Mouse (Mus musculus): Measurements from ENCODE around the gene Rubcnl. TPM values are rescaled to one million over a fixed set of nuclear protein-coding genes. Genes with fewer than 3 reads are reported as not detected.

The Rubcnl gene
- total and polyA plus RNA-seq, 2 experiments from 2014 or later = 1.1 to 2.9 TPM

GRCm38 (mm10) chr14:74981016-74981415, 34.8 kb upstream of the Rubcnl start:
- H3K4me2 ChIP-seq (ENCODE audit: low read depth, low read length) = no peak overlapping the region
- no peak for TF ChIP-seq CTCF (IDR thresholded peaks at IDR 0.05; ENCODE audit: low read depth)
- TF ChIP-seq EP300 (IDR thresholded peaks at IDR 0.05; ENCODE audit: low read depth) = no peak
- no peak overlapping the region for H3K4me3 ChIP-seq (ENCODE audit: low read depth, low read length)
- no peaks in the 10 kb centered on the region for H3K4me1 ChIP-seq (ENCODE audit: control insufficient read depth, insufficient read depth)
- no peaks in the 10 kb centered on the region for H3K9me3 ChIP-seq (replicated peaks; ENCODE audit: control insufficient read depth, low read length)
- ATAC-seq (ENCODE audit: insufficient read depth, low read depth) (no peak), DNase-seq (ENCODE audit: low spot score) (no peak)
- H3K27ac ChIP-seq (ENCODE audit: low read depth) = no peak overlapping the region
- H3K9ac ChIP-seq (replicated peaks; ENCODE audit: low read depth, low read length) = no peak overlapping the region
- no peaks in the 10 kb centered on the region for H3K27me3 ChIP-seq (ENCODE audit: control insufficient read depth, insufficient read depth, low read length)
- H3K36me3 ChIP-seq (replicated peaks; ENCODE audit: control insufficient read depth, insufficient read depth, low read length) = no peaks in the 10 kb centered on the region
- WGBS = 81% methylated on average over 3 of the region's 3 CpGs

- DNase-seq (ENCODE audit: low spot score) (no peak), ATAC-seq (ENCODE audit: insufficient read depth, low read depth) (no peak)
- H3K27ac ChIP-seq (ENCODE audit: low read depth) = no peak overlapping the region
- no peak overlapping the region for H3K4me3 ChIP-seq (ENCODE audit: low read depth, low read length)
- H3K9ac ChIP-seq (replicated peaks; ENCODE audit: low read depth, low read length) = no peak overlapping the region
- no peaks in the 10 kb centered on the region for H3K36me3 ChIP-seq (replicated peaks; ENCODE audit: control insufficient read depth, insufficient read depth, low read length)
- H3K4me1 ChIP-seq (ENCODE audit: control insufficient read depth, insufficient read depth) = no peaks in the 10 kb centered on the region
- no peak overlapping the region for H3K4me2 ChIP-seq (ENCODE audit: low read depth, low read length)
- no peaks in the 10 kb centered on the region for H3K27me3 ChIP-seq (ENCODE audit: control insufficient read depth, insufficient read depth, low read length)
- no peaks in the 10 kb centered on the region for H3K9me3 ChIP-seq (replicated peaks; ENCODE audit: control insufficient read depth, low read length)
- TF ChIP-seq EP300 (IDR thresholded peaks at IDR 0.05; ENCODE audit: low read depth) = no peak
- no peak for TF ChIP-seq CTCF (IDR thresholded peaks at IDR 0.05; ENCODE audit: low read depth)
- WGBS = 59% methylated on average over 5 of the region's 5 CpGs
These were observed 32.7 kb upstream of the Rubcnl start for GRCm38 (mm10) chr14:74983079-74983478.

DNA sequence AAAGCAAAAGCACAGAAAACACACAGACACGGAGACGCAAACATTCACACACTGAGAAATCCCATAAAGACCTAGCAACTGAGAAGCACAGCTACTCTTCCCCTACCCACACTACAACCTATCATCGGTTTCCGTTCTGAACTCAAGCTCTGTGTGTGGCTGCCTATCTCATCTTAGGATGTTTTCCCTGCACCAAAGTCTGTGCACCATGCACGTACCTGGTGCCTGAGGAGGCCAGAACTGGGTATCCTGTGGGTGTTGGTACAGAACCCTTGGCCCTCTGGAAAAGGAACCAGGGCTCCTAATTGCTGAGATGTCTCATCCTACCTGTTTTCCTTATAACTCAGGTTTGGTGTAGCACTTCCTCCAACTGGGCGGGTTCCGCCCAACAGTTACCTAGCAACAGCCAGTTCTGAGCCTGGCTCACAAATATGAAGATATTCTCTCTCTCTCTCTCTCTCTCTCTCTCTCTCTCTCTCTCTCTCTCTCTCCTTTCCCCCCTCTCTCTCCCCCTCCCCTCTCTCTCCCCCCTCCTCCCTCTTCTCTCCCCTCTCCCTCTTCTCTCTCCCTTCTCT, 30.9 kb upstream of the Rubcnl start:
- no peak overlapping the region for H3K4me2 ChIP-seq (ENCODE audit: low read depth, low read length)
- no peaks in the 10 kb centered on the region for H3K9me3 ChIP-seq (replicated peaks; ENCODE audit: control insufficient read depth, low read length)
- DNase-seq (ENCODE audit: low spot score) (no peak), ATAC-seq (ENCODE audit: insufficient read depth, low read depth) (no peak)
- TF ChIP-seq CTCF (IDR thresholded peaks at IDR 0.05; ENCODE audit: low read depth) = no peak
- no peak for TF ChIP-seq EP300 (IDR thresholded peaks at IDR 0.05; ENCODE audit: low read depth)
- no peaks in the 10 kb centered on the region for H3K4me1 ChIP-seq (ENCODE audit: control insufficient read depth, insufficient read depth)
- no peaks in the 10 kb centered on the region for H3K36me3 ChIP-seq (replicated peaks; ENCODE audit: control insufficient read depth, insufficient read depth, low read length)
- no peak overlapping the region for H3K9ac ChIP-seq (replicated peaks; ENCODE audit: low read depth, low read length)
- H3K27me3 ChIP-seq (ENCODE audit: control insufficient read depth, insufficient read depth, low read length) = no peaks in the 10 kb centered on the region
- H3K4me3 ChIP-seq (ENCODE audit: low read depth, low read length) = no peak overlapping the region
- no peak overlapping the region for H3K27ac ChIP-seq (ENCODE audit: low read depth)
- 64% methylated on average over 7 of the region's 7 CpGs for WGBS

GRCm38 (mm10) chr14:74985658-74986057, 30.2 kb upstream of the Rubcnl start:
- H3K4me3 ChIP-seq (ENCODE audit: low read depth, low read length) = no peak overlapping the region
- no peak overlapping the region for H3K27ac ChIP-seq (ENCODE audit: low read depth)
- DNase-seq (ENCODE audit: low spot score) (no peak), ATAC-seq (ENCODE audit: insufficient read depth, low read depth) (no peak)
- H3K9me3 ChIP-seq (replicated peaks; ENCODE audit: control insufficient read depth, low read length) = no peaks in the 10 kb centered on the region
- no peaks in the 10 kb centered on the region for H3K36me3 ChIP-seq (replicated peaks; ENCODE audit: control insufficient read depth, insufficient read depth, low read length)
- TF ChIP-seq EP300 (IDR thresholded peaks at IDR 0.05; ENCODE audit: low read depth) = no peak
- TF ChIP-seq CTCF (IDR thresholded peaks at IDR 0.05; ENCODE audit: low read depth) = no peak
- WGBS = 67% methylated on average over 4 of the region's 4 CpGs
- H3K4me2 ChIP-seq (ENCODE audit: low read depth, low read length) = no peak overlapping the region
- H3K9ac ChIP-seq (replicated peaks; ENCODE audit: low read depth, low read length) = no peak overlapping the region
- no peaks in the 10 kb centered on the region for H3K27me3 ChIP-seq (ENCODE audit: control insufficient read depth, insufficient read depth, low read length)
- no peaks in the 10 kb centered on the region for H3K4me1 ChIP-seq (ENCODE audit: control insufficient read depth, insufficient read depth)

DNA sequence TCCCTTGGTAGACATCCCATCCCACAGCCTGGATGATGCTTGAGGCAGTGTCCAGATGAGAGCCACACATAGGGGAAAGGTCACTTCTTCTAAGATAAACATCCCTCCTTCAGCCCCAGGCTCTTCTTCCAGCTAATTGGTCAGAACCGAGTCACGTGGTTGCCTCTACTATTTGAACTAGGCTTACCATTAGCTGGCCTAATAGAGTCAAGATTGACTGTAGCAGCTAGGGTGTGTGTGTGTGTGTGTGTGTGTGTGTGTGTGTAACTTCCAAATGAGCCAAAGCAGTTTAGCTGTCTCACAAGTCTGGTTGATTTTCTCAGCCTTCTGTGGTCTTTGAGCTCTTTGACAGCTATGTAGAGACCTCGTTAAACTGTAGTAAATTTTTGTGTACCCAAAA, 29.3 kb upstream of the Rubcnl start:
- H3K9ac ChIP-seq (replicated peaks; ENCODE audit: low read depth, low read length) = no peak overlapping the region
- no peaks in the 10 kb centered on the region for H3K9me3 ChIP-seq (replicated peaks; ENCODE audit: control insufficient read depth, low read length)
- no peak overlapping the region for H3K27ac ChIP-seq (ENCODE audit: low read depth)
- no peak overlapping the region for H3K4me2 ChIP-seq (ENCODE audit: low read depth, low read length)
- H3K36me3 ChIP-seq (replicated peaks; ENCODE audit: control insufficient read depth, insufficient read depth, low read length) = no peaks in the 10 kb centered on the region
- no peaks in the 10 kb centered on the region for H3K27me3 ChIP-seq (ENCODE audit: control insufficient read depth, insufficient read depth, low read length)
- no peak for TF ChIP-seq EP300 (IDR thresholded peaks at IDR 0.05; ENCODE audit: low read depth)
- TF ChIP-seq CTCF (IDR thresholded peaks at IDR 0.05; ENCODE audit: low read depth) = no peak
- whole genome bisulfite sequencing = 67% methylated on average over 3 of the region's 3 CpGs
- H3K4me3 ChIP-seq (ENCODE audit: low read depth, low read length) = no peak overlapping the region
- H3K4me1 ChIP-seq (ENCODE audit: control insufficient read depth, insufficient read depth) = no peaks in the 10 kb centered on the region
- DNase-seq (ENCODE audit: low spot score) (no peak), ATAC-seq (ENCODE audit: insufficient read depth, low read depth) (no peak)

DNA sequence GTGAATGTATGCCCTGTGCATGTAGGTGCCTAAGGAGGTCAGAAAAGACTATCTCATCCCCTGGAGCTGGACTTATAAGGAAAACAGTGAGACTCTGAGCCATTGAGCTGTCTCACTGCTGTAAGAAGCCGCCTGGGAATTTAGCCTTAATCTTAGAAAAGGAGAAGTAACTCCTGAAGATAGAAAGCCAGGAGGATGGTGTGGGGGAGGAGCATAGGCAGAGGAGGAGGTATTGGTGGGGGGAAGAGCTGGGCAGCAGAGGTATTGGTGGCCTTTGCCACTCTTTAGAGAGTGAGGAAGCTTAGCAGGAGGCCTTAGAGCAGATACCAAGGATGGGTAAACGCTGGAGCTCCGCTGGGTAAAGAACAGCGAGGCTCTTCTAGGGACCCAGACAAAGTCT, 26.5 kb upstream of the Rubcnl start:
- TF ChIP-seq CTCF (IDR thresholded peaks at IDR 0.05; ENCODE audit: low read depth) (no peak), EP300 (IDR thresholded peaks at IDR 0.05; ENCODE audit: low read depth) (no peak)
- no peaks in the 10 kb centered on the region for H3K36me3 ChIP-seq (replicated peaks; ENCODE audit: control insufficient read depth, insufficient read depth, low read length)
- 61% methylated on average over 4 of the region's 4 CpGs for WGBS
- H3K9me3 ChIP-seq (replicated peaks; ENCODE audit: control insufficient read depth, low read length) = no peaks in the 10 kb centered on the region
- no peak overlapping the region for H3K4me3 ChIP-seq (ENCODE audit: low read depth, low read length)
- DNase-seq (ENCODE audit: low spot score) = no peak
- no peaks in the 10 kb centered on the region for H3K27me3 ChIP-seq (ENCODE audit: control insufficient read depth, insufficient read depth, low read length)
- no peaks in the 10 kb centered on the region for H3K4me1 ChIP-seq (ENCODE audit: control insufficient read depth, insufficient read depth)
- H3K4me2 ChIP-seq (ENCODE audit: low read depth, low read length) = no peak overlapping the region
- H3K27ac ChIP-seq (ENCODE audit: low read depth) = no peak overlapping the region
- H3K9ac ChIP-seq (replicated peaks; ENCODE audit: low read depth, low read length) = no peak overlapping the region
- ATAC-seq (ENCODE audit: insufficient read depth, low read depth) = no peak
